Mouse (Mus musculus) cerebral cortex, adult 2 months (tissue): ENCODE data around the gene Slc29a1.

Experiments used
- WGBS: fragments of 180-500 bp; shearing (Covaris S2); methylation state at CpG from one replicate; pipeline ENCODE4 v1.1.7; 2018; 5-methylcytosine and 5-hydroxymethylcytosine counted together

Gene Slc29a1

GRCm38 (mm10) chr17:45572103-45573086 lies 27.0 kb downstream of the Slc29a1 start:
- under 1% methylated on average over 57 of the region's 57 CpGs for WGBS

- 52% methylated on average over 4 of the region's 4 CpGs for WGBS
Measured at GRCm38 (mm10) chr17:45569999-45570398, 29.4 kb downstream of the Slc29a1 start.

GRCm38 (mm10) chr17:45568990-45569389 lies 30.4 kb downstream of the Slc29a1 start:
- WGBS, result 75% methylated on average over 12 of the region's 12 CpGs

- 25% methylated on average over 4 of the region's 4 CpGs for WGBS
Measured at GRCm38 (mm10) chr17:45567162-45567601, 32.2 kb downstream of the Slc29a1 start.

- 44% methylated on average over 18 of the region's 18 CpGs for WGBS
Measured at GRCm38 (mm10) chr17:45566360-45567161, 32.8 kb downstream of the Slc29a1 start.

- 84% methylated on average over 1 of the region's 1 CpGs for WGBS
Measured at GRCm38 (mm10) chr17:45566031-45566359, 33.4 kb downstream of the Slc29a1 start.

GRCm38 (mm10) chr17:45565103-45565502 lies 34.3 kb downstream of the Slc29a1 start:
- 92% methylated on average over 11 of the region's 11 CpGs for WGBS

- WGBS, result 11% methylated on average over 18 of the region's 18 CpGs
Measured at GRCm38 (mm10) chr17:45564531-45565084, 34.8 kb downstream of the Slc29a1 start.

GRCm38 (mm10) chr17:45563655-45564530 lies 35.5 kb downstream of the Slc29a1 start, which contains the start of gene Slc35b2:
Gene Slc35b2 (plus strand): TSS chr17:45563874.
- 2% methylated on average over 59 of the region's 61 CpGs for WGBS

- 77% methylated on average over 12 of the region's 12 CpGs for WGBS
Measured at GRCm38 (mm10) chr17:45563216-45563615, 36.2 kb downstream of the Slc29a1 start.

- WGBS, result 95% methylated on average over 15 of the region's 15 CpGs
Measured at GRCm38 (mm10) chr17:45559732-45560525, 39.5 kb downstream of the Slc29a1 start.

GRCm38 (mm10) chr17:45557998-45558862 lies 41.2 kb downstream of the Slc29a1 start:
- 63% methylated on average over 16 of the region's 16 CpGs for WGBS

- 79% methylated on average over 7 of the region's 7 CpGs for WGBS
Measured at GRCm38 (mm10) chr17:45557246-45557824, 42.1 kb downstream of the Slc29a1 start.

GRCm38 (mm10) chr17:45556514-45557245 lies 42.7 kb downstream of the Slc29a1 start:
- 77% methylated on average over 3 of the region's 3 CpGs for WGBS

GRCm38 (mm10) chr17:45556107-45556489 lies 43.3 kb downstream of the Slc29a1 start:
- 4% methylated on average over 14 of the region's 14 CpGs for WGBS

- WGBS, result under 1% methylated on average over 45 of the region's 45 CpGs
Measured at GRCm38 (mm10) chr17:45555452-45556106, 43.8 kb downstream of the Slc29a1 start, which contains the start of gene Nfkbie. Gene Nfkbie (plus strand): TSS chr17:45555703.

- WGBS, result 59% methylated on average over 1 of the region's 1 CpGs
Measured at GRCm38 (mm10) chr17:45554420-45554819, 45.0 kb downstream of the Slc29a1 start.

GRCm38 (mm10) chr17:45553065-45553464 lies 46.3 kb downstream of the Slc29a1 start:
- WGBS, result 72% methylated on average over 3 of the region's 3 CpGs
